Mouse (Mus musculus) heart, postnatal 0 days (tissue): ENCODE measurements around the gene Ptpro.
A peak's percentile ranks its signal among the peaks of the same experiment; 100 is the strongest.

ENCODE experiments used
- CTCF ChIP-seq: IDR thresholded peaks from 2 replicates; pipeline ENCODE4 v1.5.1; 2016; ENCODE audit warnings: antibody characterized with exemption, control low read depth, low read depth
- EP300 ChIP-seq: IDR thresholded peaks from 2 replicates; pipeline ENCODE4 v1.6.1; 2016; ENCODE audit warnings: antibody characterized with exemption, low read depth

DNA sequence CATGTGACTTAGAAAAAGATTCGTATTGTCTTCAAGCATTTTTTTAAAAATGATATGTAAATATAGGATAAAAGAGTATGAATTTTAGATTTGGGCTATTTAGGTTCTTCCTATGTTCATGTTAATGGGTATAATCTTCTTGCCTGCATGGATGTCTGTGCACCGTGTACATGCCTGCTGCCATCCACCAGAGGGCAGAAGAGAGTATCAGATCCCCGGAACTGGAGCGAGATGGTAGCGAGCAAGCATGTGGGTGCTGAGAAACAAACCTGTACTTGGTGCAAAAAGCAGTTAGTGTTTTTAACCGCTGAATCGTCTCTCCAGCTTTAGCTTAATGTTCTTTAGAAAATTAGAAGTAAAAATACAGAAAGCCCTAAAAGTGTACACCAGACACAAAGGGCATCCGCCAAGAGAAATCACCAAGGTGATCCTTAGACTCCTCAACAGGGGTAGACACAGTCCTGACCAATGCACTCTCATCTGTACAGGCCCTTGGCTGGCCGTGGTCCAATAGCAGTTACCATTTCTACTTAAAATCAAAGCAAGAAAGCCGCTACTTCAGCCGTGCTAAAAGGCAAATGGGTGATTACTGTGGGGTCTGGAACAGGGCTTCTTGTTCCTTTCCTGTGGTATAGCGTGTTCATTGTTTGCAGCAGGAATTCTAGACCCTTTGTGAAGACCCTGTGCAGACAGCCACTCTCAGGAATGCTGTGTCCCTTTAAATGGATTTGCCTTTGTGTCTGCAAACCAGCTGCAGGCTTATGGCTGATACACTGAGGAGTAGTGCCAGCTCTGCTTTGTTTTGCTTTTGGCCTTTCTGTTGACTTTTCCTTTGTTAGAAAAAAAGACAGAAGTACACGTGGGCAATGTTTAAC is 162.6 kb downstream of the Ptpro start:
- TF ChIP-seq CTCF, result peak; percentile 72
- TF ChIP-seq EP300, result no peak
